Mouse (Mus musculus) c-Kit-negative CD71-positive TER-119-positive erythroid progenitor cells, embryonic 14.5 days (primary cell): ENCODE results near the gene Gpr27.

ENCODE experiments used
- DNase-seq: peaks from one replicate; pipeline ENCODE4 v3.0.0-alpha.2; 2013; ENCODE audit warnings: low read depth, low spot score

Gene Gpr27

DNA sequence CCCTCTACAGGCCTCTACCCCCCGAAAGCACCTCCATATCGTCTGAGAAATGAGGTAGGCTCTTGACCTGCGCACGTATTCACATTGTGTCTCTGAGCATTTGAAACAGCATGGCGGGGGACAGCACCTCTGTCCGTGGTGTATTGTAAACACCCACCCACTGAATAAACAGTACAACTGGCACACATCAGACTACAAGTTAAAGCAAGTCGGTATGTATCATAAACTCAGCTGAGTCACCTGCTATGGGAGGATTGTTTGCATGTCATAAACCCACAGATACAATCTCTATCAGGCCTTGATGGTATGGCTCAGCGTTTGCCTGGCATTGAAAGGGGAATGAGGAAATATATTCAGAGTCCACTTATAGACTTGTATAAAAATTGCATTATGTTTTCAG, 15.2 kb upstream of the Gpr27 start:
- no peak for DNase-seq

- no peak for DNase-seq
Measured at GRCm38 (mm10) chr6:99678108-99678507, 14.4 kb upstream of the Gpr27 start.

GRCm38 (mm10) chr6:99683974-99684373, 8.5 kb upstream of the Gpr27 start:
- DNase-seq: no peak

- peak; percentile 11 for DNase-seq
Measured at GRCm38 (mm10) chr6:99684899-99685298, 7.6 kb upstream of the Gpr27 start.

DNA sequence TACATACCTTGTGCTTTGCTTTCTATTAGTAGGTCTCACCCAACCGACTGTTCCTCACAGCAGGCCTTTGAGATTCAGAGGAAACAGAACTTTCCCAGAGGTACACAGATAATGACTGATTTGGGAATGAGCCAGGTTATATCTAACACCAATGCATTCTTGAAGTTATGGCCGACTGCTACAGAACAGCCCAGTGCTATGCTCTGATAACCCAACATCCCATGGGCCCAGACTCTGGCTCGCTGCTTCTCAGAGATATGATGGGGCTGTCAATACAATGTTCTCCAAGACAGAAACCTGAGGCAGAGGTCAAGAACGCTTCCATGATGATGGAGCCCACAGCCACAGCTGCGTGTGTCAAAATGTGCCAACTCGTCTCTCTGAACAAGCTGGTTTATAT, 4.0 kb upstream of the Gpr27 start:
- no peak for DNase-seq

- no peak for DNase-seq
Measured at GRCm38 (mm10) chr6:99691666-99692205, 743 bp upstream of the Gpr27 start.

- DNase-seq: no peak
Measured at GRCm38 (mm10) chr6:99692916-99693841, 700 bp downstream of the Gpr27 start.

- DNase-seq: no peak
Measured at GRCm38 (mm10) chr6:99700484-99700883, 8.0 kb downstream of the Gpr27 start.

GRCm38 (mm10) chr6:99711576-99712101, 19.2 kb downstream of the Gpr27 start:
- DNase-seq: no peak

DNA sequence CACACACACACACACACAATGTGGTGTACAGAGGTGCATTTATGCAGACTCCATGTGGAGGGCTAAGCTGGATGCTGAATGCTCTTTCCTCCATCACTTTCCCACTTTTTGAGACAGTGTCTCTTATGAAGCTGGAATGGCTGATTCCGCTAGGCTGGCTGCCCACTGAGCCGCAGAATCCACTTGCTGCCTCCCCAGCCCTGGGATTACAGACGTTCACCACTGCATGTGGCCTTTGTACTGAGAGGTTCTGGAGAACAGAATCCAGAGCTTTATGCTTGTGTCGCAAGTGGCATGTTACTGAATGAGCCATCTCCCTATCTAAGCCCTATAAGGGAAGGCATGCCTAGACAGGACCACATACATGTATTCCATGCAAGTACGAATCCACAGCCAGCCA, 20.8 kb downstream of the Gpr27 start:
- DNase-seq: no peak

DNA sequence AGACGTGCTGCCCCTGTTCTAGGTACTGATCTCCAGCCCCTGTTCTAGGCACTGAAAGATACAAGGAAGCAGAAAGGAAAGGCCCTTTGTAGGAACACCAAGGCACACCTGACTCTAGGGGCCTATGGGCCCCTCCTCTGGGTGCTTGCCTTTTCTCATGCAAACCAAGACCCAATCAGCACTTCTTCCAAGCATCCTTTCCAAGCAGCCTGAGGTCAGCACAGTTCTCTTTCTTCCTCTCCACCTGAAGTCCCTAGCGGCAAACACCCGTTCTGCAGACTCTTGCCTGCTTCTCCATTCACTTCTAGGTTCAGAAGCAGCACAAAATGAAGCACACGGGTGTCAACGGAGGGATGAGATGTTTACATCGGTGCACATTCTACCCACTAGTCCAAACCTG, 22.7 kb downstream of the Gpr27 start:
- DNase-seq: no peak

DNA sequence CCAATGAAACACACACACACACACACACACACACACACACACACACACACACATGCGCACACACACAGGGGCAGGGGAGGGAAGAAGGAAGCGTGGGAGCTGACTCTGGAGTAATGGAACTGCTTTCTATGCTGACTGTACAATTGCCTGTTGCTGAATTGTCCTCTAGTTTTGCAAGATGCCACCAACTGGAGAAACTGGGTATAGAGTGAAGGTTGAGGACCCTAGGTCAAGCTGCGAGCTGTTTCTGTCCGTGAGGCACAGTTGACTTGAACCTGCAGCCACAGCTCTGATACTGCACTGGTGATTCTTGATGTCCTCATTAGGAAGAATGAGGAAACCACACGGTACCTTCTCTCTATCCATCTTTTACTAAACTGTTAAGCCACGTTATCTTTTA, 23.4 kb downstream of the Gpr27 start:
- DNase-seq: no peak

DNA sequence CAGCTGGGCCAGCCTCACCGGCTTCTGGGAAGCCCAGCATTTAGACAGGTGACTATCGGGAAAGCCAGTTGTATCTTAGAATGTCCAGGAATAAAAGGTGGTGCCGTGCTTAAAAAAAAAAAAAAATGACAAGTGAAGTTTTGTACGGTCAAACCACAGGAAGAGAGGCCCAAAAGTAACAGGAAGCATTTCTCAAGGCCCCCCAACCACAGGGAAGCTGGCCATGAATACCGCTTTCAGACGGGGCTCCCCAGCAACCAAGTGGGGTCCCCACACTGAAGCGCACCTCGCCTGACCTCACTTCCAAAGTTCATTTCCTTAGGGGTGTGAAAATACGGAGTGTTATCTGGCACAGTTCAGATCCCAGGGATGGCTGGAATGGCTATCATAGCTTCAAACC, 28.6 kb downstream of the Gpr27 start:
- no peak for DNase-seq

- DNase-seq: no peak
Measured at GRCm38 (mm10) chr6:99722390-99722789, 29.9 kb downstream of the Gpr27 start.

GRCm38 (mm10) chr6:99725971-99726561, 33.6 kb downstream of the Gpr27 start, which contains the start of gene Prok2:
Gene Prok2, minus strand, starts transcription at chr6:99726392.
- DNase-seq: no peak

DNA sequence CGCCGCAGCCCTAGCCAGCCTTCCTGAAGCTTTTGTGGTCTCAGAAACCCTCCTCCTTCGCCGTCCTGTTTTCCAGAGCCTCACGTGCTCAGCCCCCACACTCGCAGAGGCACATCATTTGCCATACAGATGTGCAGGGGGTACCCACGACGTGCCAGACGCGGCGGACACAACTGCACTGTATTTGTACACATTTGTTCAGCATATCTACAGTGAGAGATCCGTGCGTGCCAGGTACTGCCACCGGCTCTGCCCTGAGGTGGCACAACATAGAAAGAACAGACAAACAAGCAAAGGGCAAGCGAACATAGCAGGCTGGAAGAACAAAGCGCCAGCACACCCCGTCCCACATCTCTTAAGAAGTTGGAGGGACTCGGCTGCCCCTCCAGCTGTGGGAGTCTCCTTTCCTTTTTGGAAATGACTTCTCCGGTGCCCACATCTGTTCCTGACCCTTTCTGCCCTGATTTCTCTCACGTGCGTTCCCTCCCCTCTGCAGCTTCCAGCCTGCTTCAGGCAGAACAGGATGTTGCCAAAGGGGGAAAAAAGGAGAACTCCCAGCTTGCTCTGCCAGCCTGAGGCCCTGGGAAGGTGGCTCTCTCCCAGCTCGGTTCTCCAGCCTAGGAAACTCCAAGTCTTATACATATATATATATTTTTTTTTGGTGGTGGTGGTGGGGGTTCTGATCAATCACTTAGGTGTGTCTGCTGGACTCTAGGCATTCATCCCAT, 34.3 kb downstream of the Gpr27 start:
- no peak for DNase-seq

DNA sequence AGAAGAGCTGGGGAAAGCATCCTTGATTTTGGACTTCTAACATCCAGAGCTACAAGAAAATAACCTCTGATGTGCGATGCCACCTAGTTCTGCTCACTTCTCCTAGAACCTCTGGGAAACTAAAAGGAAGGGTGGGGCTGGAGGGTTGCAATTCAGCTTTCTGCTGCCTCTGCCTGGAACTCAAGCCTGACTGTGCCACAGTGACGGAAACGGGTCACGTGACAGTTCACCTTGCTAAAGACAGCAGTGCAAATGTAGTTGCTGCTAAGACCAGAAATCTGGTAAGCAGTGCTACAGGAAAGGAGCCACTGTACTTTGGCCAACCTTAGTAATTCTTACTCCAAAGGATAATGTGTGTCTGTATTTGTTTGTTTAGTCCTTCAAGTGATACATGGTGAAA, 37.4 kb downstream of the Gpr27 start:
- DNase-seq: no peak

DNA sequence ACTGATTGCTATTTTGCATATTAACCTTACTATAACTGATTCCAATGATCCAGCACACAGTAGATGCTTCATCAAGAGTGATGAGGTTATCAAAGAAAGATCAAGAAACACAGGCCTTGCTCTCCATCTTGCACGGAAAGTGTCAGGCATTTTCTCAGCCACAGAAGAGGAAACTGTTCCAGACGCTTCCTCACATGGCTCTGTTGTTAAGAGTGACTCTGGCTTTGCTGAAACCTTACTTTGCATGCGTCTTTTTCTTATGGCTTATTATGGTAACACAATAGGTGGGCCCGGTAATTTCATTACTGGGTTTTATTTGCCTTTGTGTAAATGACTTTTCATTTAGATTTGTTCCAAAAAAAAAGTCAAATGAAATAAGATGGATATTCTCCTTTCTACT, 39.4 kb downstream of the Gpr27 start:
- no peak for DNase-seq

- DNase-seq: no peak
Measured at GRCm38 (mm10) chr6:99732673-99733072, 40.2 kb downstream of the Gpr27 start.

GRCm38 (mm10) chr6:99734666-99735065, 42.2 kb downstream of the Gpr27 start:
- no peak for DNase-seq

DNA sequence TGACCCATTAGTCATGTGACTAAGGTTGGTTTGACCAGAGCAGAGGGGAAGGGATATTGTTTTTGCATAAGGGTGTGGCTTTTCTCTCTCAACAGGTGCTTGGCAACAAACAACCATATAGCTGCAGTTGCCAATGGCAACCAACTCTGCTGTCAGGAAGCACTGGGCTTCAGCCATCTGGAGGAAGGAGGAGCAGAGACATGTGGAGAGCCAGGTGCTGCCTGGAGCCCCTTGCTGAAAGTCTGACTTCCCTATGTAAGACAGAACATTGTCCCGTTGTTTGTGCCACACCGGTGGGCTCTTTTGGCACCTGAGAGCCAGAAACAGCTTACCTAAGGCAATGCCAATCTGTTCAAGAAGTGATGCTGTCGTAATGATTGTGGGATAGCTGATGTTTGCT, 50.4 kb downstream of the Gpr27 start:
- DNase-seq: no peak
